Mouse (Mus musculus) intestine, embryonic 14.5 days (tissue): ENCODE results near the gene Gm20532. TPM values are rescaled to one million over a fixed set of nuclear protein-coding genes. Genes with fewer than 3 reads are reported as not detected.

Experiments used
- ATAC-seq: fragments of 200-750 bp; cut with Nextera tagmentation; replicated peaks from 2 replicates; pipeline ENCODE4 v1.8.0; 2017; ENCODE audit warnings: low read depth, moderate number of reproducible peaks, moderate TSS enrichment, moderate library complexity; ENCODE audit not compliant: low FRiP score, low TSS enrichment
- DNase-seq: peaks from one replicate; pipeline ENCODE4 v3.0.0-alpha.2; 2018; ENCODE audit warnings: low spot score
- H3K27ac ChIP-seq: fragments of 300-500 bp; sonication (generic); 2 replicates; pipeline ENCODE4 v1.5.1; 2014; ENCODE audit warnings: low read depth, mild to moderate bottlenecking, control low read depth
- H3K27me3 ChIP-seq: fragments of 300-500 bp; sonication (generic); replicated peaks from 2 replicates; pipeline ENCODE4 v1.6.1; 2014; ENCODE audit warnings: low read length, control low read depth; ENCODE audit not compliant: control insufficient read depth, insufficient read depth
- H3K36me3 ChIP-seq: fragments of 300-500 bp; sonication (generic); 2 replicates; pipeline ENCODE4 v1.6.1; 2014; ENCODE audit warnings: low read length, control low read depth; ENCODE audit not compliant: control insufficient read depth, insufficient read depth
- H3K4me1 ChIP-seq: fragments of 300-500 bp; sonication (generic); replicated peaks from 2 replicates; pipeline ENCODE4 v1.6.1; 2014; ENCODE audit warnings: low read length, control low read depth, mixed read lengths; ENCODE audit not compliant: control insufficient read depth, insufficient read depth
- H3K4me2 ChIP-seq: fragments of 300-500 bp; sonication (generic); 2 replicates; pipeline ENCODE4 v1.6.1; 2014; ENCODE audit warnings: low read length
- H3K4me3 ChIP-seq: fragments of 300-500 bp; sonication (generic); 2 replicates; pipeline ENCODE4 v1.5.1; 2014; ENCODE audit warnings: low read depth, low read length, control low read depth, mixed read lengths
- H3K9ac ChIP-seq: fragments of 300-500 bp; sonication (generic); 2 replicates; pipeline ENCODE4 v1.6.1; 2014; ENCODE audit warnings: mild to moderate bottlenecking, low read length
- H3K9me3 ChIP-seq: fragments of 300-500 bp; sonication (generic); 2 replicates; pipeline ENCODE4 v1.6.1; 2016; ENCODE audit warnings: low read length, control low read depth; ENCODE audit not compliant: control insufficient read depth
- WGBS: fragments of 180-500 bp; shearing (Covaris S2); extraction: QIAGEN DNeasy Blood & Tissue Kit; methylation state at CpG from one replicate; pipeline ENCODE4 v1.1.7; 2014; 5-methylcytosine and 5-hydroxymethylcytosine counted together
- polyA plus RNA-seq: library from polyadenylated mRNA; unstranded; fragments of >200 nt; fragmentation: Nextera tagmentation; extraction: Ambion mirVana; gene quantifications from 2 replicates; pipeline ENCODE4 v1.2.1, GENCODE M21; 2014

Gene Gm20532
- polyA plus RNA-seq, 1 experiment from 2014 or later, result not detected

DNA sequence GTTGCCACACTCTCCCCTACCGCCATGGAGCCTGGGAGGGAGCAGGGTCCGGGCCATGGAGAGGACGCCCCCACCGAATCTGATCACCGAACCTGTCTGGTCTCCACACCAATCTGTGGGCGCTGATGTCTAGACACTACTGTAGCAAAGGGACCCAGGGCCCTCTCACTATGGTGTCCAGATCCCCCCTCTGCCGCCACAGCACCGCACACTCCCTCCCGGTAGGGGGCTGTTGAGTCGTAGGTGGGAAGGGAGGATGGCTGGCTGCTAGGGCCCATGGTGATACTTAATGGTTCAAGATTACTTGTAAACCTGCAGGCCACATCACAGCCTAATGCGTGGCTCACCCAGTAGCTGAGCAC lies 586 bp downstream of the Gm20532 start:
- H3K9me3 ChIP-seq, result no peaks in the 10 kb centered on the region
- H3K4me3 ChIP-seq, result peak overlapping the region; percentile 50
- H3K36me3 ChIP-seq, result no peaks in the 10 kb centered on the region; the same call in 1 of the 2 replicates
- H3K27me3 ChIP-seq, result no peaks in the 10 kb centered on the region
- H3K9ac ChIP-seq, result peak overlapping the region; percentile 58
- ATAC-seq, result peak; percentile 17
- H3K27ac ChIP-seq, result peak overlapping the region; percentile 16; the same call in 1 of the 2 replicates
- 0 out of 2 replicates have a peak, but pooled peaks cover 4% of the 10 kb centered on the region for H3K4me1 ChIP-seq
- DNase-seq, result no peak
- peak overlapping the region; percentile 62 for H3K4me2 ChIP-seq
- 4% methylated on average over 11 of the region's 11 CpGs for WGBS

DNA sequence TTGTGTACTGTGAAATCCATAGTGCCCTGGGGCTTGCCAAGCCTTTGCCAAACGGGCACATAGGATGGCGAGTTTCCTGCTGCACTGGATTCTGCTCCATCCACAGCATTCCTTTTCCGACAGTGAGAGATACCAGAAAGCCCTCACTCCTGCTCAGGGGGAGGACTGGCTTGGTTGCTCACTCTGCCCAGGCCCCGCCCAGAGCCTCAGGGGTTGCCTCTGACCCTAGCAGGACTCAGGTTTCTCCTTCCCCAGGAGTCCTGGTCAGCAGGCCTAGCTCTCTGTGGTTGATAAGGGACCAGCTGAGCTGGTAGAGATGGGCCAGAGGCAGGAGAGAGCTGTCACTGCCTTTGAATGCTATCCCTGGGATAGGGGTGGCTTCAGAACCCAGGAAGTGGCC lies 2.1 kb downstream of the Gm20532 start:
- Histone ChIP-seq H3K9ac (peak overlapping the region; percentile 17), H3K36me3 (peaks cover 14% of the 10 kb centered on the region; the same call in 1 of the 2 replicates), H3K4me1 (0 out of 2 replicates have a peak, but pooled peaks cover 4% of the 10 kb centered on the region), H3K9me3 (no peaks in the 10 kb centered on the region), H3K4me3 (no peak overlapping the region), H3K4me2 (peak overlapping the region; percentile 2; the same call in 1 of the 2 replicates), H3K27me3 (no peaks in the 10 kb centered on the region), H3K27ac (peak overlapping the region; percentile 12; the same call in 1 of the 2 replicates)
- WGBS, result 24% methylated on average over 4 of the region's 4 CpGs
- no peak for ATAC-seq
- no peak for DNase-seq

DNA sequence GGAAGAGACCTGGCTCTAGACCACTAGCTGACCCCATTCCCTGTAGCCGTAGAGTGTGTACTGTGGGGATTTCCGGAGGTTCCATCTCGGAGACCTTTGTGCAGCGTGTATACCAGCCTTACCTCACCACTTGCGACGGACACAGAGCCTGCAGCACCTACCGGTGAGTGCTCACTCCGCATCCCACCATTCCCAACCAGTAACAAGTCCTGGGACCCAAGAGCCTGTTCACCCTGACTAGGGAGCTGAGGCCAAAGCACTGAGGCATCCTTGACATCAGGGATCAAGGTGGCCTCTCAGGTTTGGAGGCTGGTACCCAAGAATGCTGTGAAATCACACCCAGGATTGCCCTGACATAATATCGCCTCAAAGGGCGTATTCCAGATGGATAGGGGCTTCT lies 2.8 kb downstream of the Gm20532 start:
- no peaks in the 10 kb centered on the region for H3K27me3 ChIP-seq
- 86% methylated on average over 10 of the region's 10 CpGs for WGBS
- DNase-seq, result no peak
- peaks cover 19% of the 10 kb centered on the region; the same call in 1 of the 2 replicates for H3K36me3 ChIP-seq
- no peak overlapping the region for H3K27ac ChIP-seq
- no peak overlapping the region for H3K4me3 ChIP-seq
- no peak overlapping the region; the same call in 1 of the 2 replicates for H3K4me2 ChIP-seq
- 0 out of 2 replicates have a peak, but pooled peaks cover 4% of the 10 kb centered on the region for H3K4me1 ChIP-seq
- no peaks in the 10 kb centered on the region for H3K9me3 ChIP-seq
- ATAC-seq, result no peak
- peak overlapping the region; percentile 17 for H3K9ac ChIP-seq

DNA sequence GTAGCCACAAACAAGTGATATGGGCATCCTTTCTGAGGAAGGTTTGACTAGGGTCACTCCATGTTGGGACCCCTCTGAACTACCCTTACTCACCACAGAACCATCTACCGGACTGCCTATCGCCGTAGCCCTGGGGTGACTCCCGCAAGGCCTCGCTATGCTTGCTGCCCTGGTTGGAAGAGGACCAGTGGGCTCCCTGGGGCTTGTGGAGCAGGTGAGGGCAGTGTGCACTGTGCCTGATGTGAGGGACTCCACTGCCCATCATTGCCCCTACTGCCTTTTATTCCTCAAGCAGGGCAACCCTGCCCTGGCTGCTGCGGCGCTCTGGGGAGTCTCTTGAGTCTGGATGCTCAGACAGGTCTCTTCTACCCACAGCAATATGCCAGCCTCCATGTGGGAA lies 3.8 kb downstream of the Gm20532 start:
- Histone ChIP-seq H3K4me2 (no peak overlapping the region), H3K4me1 (0 out of 2 replicates have a peak, but pooled peaks cover 4% of the 10 kb centered on the region), H3K27ac (peak overlapping the region; percentile 5; the same call in 1 of the 2 replicates), H3K9me3 (no peaks in the 10 kb centered on the region), H3K4me3 (no peak overlapping the region), H3K36me3 (peaks cover 24% of the 10 kb centered on the region), H3K27me3 (no peaks in the 10 kb centered on the region), H3K9ac (no peak overlapping the region)
- no peak for ATAC-seq
- WGBS, result 96% methylated on average over 7 of the region's 7 CpGs
- no peak for DNase-seq

DNA sequence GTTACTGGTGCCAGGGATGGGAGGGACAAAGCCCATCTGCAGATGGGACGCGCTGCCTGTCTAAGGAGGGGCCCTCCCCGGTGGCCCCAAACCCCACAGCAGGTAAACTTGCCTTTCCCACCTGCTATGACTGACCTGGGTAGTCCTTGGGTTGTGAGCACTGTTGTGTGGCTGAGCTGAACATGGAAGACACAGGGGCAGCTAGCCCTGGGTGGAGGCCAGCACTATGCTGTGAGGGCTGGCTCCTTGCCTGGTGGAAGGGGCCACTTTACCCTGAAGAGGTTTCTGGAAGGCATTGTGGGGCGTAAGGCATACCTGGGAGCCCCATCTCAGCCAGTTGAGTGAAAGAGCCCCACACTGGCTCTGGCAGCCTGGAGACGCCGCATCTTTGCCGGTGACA lies 4.5 kb downstream of the Gm20532 start:
- Histone ChIP-seq H3K4me1 (0 out of 2 replicates have a peak, but pooled peaks cover 4% of the 10 kb centered on the region), H3K9me3 (no peaks in the 10 kb centered on the region), H3K4me2 (no peak overlapping the region), H3K9ac (no peak overlapping the region), H3K4me3 (no peak overlapping the region), H3K36me3 (peaks cover 27% of the 10 kb centered on the region), H3K27ac (no peak overlapping the region), H3K27me3 (no peaks in the 10 kb centered on the region)
- ATAC-seq, result no peak
- 88% methylated on average over 7 of the region's 7 CpGs for WGBS
- no peak for DNase-seq

DNA sequence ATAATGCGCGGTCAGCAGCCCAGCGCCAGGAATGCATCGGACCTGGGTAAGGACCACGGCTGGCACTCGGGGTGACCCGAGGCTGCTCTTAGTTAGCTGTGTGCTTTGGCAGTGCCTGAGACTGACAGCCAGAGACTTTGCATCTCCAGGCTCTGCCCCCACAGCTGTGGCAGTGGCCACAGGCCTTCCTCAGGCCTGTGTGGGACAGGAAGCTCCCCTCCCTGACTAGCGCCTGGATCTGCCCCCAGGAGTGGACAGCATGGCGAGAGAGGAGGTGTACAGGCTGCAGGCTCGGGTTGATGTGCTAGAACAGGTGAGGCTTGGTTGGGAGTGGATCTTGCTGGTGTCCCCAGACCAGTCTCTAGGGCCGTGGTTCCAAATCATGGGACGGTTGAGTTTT lies 5.0 kb downstream of the Gm20532 start:
- Histone ChIP-seq H3K4me2 (no peak overlapping the region), H3K4me3 (no peak overlapping the region), H3K9me3 (no peaks in the 10 kb centered on the region), H3K9ac (no peak overlapping the region), H3K4me1 (0 out of 2 replicates have a peak, but pooled peaks cover 4% of the 10 kb centered on the region), H3K27ac (no peak overlapping the region), H3K36me3 (peaks cover 27% of the 10 kb centered on the region), H3K27me3 (no peaks in the 10 kb centered on the region)
- DNase-seq (no peak), ATAC-seq (no peak)
- 83% methylated on average over 12 of the region's 12 CpGs for WGBS

DNA sequence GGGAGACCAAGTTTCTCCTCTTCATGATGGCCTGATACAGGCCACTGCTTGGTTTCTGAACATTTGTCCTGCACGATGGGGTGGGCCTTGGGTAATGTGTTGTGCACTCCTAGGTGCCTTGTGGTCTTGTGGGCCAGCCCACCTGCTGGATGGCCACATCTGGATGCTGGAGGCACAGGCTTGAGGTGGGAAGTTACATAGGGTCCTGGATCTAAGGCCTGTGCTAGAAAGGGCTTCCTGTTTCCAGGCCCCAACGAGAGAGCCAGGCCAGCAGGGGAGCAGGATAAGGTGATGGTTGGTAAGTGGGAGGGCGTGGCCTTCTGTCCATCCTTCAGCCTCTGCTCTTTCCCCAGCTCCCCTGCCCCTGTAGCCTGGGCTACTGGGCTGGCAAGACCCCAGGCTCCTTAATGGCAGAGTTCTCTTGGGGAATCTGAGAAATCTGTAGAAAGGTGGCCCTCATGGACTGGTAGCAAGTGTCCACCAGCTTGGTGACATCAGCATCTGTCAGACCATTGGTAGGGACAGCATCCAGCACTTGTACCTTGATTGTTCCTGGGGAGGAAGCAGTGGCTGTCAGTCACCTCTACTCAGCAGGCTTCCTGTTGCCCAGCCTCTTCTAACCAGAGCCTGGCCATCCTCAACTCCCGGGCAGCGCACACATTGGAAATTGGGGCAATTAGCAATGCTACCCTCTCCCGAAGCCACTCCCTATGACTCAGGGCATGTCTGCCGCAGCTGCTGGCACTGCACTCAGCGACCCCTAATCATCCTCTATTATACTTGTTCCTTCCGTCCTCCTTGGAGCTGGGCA lies 7.0 kb downstream of the Gm20532 start:
- no peak overlapping the region for H3K27ac ChIP-seq
- 0 out of 2 replicates have a peak, but pooled peaks cover under 1% of the 10 kb centered on the region for H3K4me1 ChIP-seq
- 0 out of 2 replicates have a peak, but pooled peaks have one; percentile 11 for ATAC-seq
- H3K9ac ChIP-seq, result no peak overlapping the region
- 61% methylated on average over 9 of the region's 9 CpGs for WGBS
- no peaks in the 10 kb centered on the region for H3K27me3 ChIP-seq
- H3K36me3 ChIP-seq, result peaks cover 27% of the 10 kb centered on the region
- DNase-seq, result no peak
- no peak overlapping the region for H3K4me2 ChIP-seq
- H3K9me3 ChIP-seq, result no peaks in the 10 kb centered on the region
- no peak overlapping the region for H3K4me3 ChIP-seq

DNA sequence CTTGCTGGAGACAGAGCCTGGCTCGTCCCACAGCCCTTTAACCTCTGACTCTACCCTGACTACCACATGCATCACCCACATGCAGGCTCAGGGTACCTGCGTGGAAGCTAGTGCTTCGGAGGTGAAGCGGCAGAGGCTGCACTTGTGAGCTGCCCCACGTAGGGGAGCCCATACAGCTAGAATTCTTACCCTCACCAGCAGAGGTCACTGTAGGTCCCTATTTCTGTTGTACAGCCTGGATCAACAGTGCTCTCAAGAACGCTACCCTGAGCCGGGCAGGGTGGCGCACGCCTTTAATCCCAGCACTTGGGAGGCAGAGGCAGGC lies 7.5 kb downstream of the Gm20532 start:
- WGBS, result 65% methylated on average over 9 of the region's 9 CpGs
- DNase-seq (peak; percentile 61), ATAC-seq (no peak)
- Histone ChIP-seq H3K27me3 (no peaks in the 10 kb centered on the region), H3K4me3 (no peak overlapping the region), H3K9me3 (no peaks in the 10 kb centered on the region), H3K4me1 (no peaks in the 10 kb centered on the region), H3K27ac (no peak overlapping the region), H3K4me2 (no peak overlapping the region), H3K36me3 (peaks cover 27% of the 10 kb centered on the region), H3K9ac (no peak overlapping the region)
